Mouse (Mus musculus) heart, adult 2 months (tissue): ENCODE data around the gene Slc38a1. TPM values are rescaled to one million over a fixed set of nuclear protein-coding genes. Genes with fewer than 3 reads are reported as not detected.

Experiments used
- DNase-seq, 2 experiments: peaks; one replicate each; pipeline ENCODE4 v3.0.0; 2021
- H3K27ac ChIP-seq: fragments of 200-600 bp; 2 replicates; pipeline ENCODE4 v1.8.1; 2022
- H3K27me3 ChIP-seq: fragments of 200-500 bp; 2 replicates; pipeline ENCODE4 v1.6.1; 2012; ENCODE audit warnings: mild to moderate bottlenecking, low read length, inconsistent platforms, mixed read lengths; ENCODE audit not compliant: control insufficient read depth, insufficient read depth
- H3K36me3 ChIP-seq: fragments of 200-500 bp; 2 replicates; pipeline ENCODE4 v1.6.1; 2012; ENCODE audit warnings: low read length, inconsistent platforms; ENCODE audit not compliant: control insufficient read depth, insufficient read depth
- H3K4me1 ChIP-seq: fragments of 200-500 bp; 2 replicates; pipeline ENCODE4 v1.6.1; 2011; ENCODE audit warnings: low read length; ENCODE audit not compliant: control insufficient read depth, insufficient read depth
- H3K4me3 ChIP-seq: fragments of 200-600 bp; 2 replicates; pipeline ENCODE4 v1.8.1; 2022
- H3K79me2 ChIP-seq: fragments of 200-500 bp; replicated peaks from 2 replicates; pipeline ENCODE4 v1.6.1; 2012; ENCODE audit warnings: mild to moderate bottlenecking, inconsistent platforms, low read length, moderate library complexity, mixed read lengths; ENCODE audit not compliant: control insufficient read depth, insufficient read depth
- H3K9ac ChIP-seq: fragments of 200-500 bp; 2 replicates; pipeline ENCODE4 v1.6.1; 2012; ENCODE audit warnings: low read depth, mild to moderate bottlenecking, control low read depth, inconsistent platforms, low read length, mixed read lengths
- CTCF ChIP-seq: fragments of 200-600 bp; IDR thresholded peaks from 2 replicates; pipeline ENCODE4 v1.8.1; 2022; ENCODE audit warnings: antibody characterized with exemption, mild to moderate bottlenecking, moderate library complexity
- EP300 ChIP-seq: fragments of 200-500 bp; IDR thresholded peaks from 2 replicates; pipeline ENCODE4 v1.6.1; 2011; ENCODE audit warnings: low read depth, low read length, control low read depth; ENCODE audit not compliant: insufficient read depth
- POLR2A ChIP-seq: fragments of 200-500 bp; IDR thresholded peaks from 2 replicates; pipeline ENCODE4 v1.6.1; 2011; ENCODE audit warnings: mild to moderate bottlenecking, low read depth, low read length, control low read depth; ENCODE audit not compliant: insufficient read depth
- WGBS: fragments of 180-500 bp; shearing (Covaris S2); methylation state at CpG from one replicate; pipeline ENCODE4 v1.1.7; 2018; 5-methylcytosine and 5-hydroxymethylcytosine counted together
- intact Hi-C: fragments of 180-260 bp; cut with DNase I; formaldehyde crosslinking; loops from one replicate; pipeline ENCODE4 v1.15.1; 2025
- polyA plus RNA-seq: library from polyadenylated mRNA; depleted of rRNA; stranded (reverse); fragments of >200 nt; gene quantifications from 2 replicates; pipeline ENCODE4 v1.2.3, GENCODE M21; 2012
- total RNA-seq, 2 experiments: library from RNA; stranded (reverse); gene quantifications; 2 replicates each; pipeline ENCODE4 v1.2.3; 2021

The Slc38a1 gene
- total and polyA plus RNA-seq, 3 experiments, result 11.8 to 12.8 (median 12.7) TPM

- Histone ChIP-seq H3K4me3 (no peak overlapping the region), H3K9ac (no peak overlapping the region), H3K27ac (no peak overlapping the region), H3K4me1 (no peaks in the 10 kb centered on the region), H3K36me3 (no peaks in the 10 kb centered on the region; the same call in 1 of the 2 replicates), H3K27me3 (no peaks in the 10 kb centered on the region), H3K79me2 (no peaks in the 10 kb centered on the region)
- WGBS, result 74% methylated on average over 6 of the region's 6 CpGs
- TF ChIP-seq EP300 (no peak), POLR2A (no peak), CTCF (no peak)
- DNase-seq, result no peak
- intact Hi-C loops, result no loop called here
Measured at GRCm38 (mm10) chr15:96593457-96593856, 49.3 kb downstream of the Slc38a1 start.

- DNase-seq, result peak in 1 of 2 experiments; percentile 12
- Histone ChIP-seq H3K79me2 (no peaks in the 10 kb centered on the region), H3K36me3 (no peaks in the 10 kb centered on the region; the same call in 1 of the 2 replicates), H3K4me3 (no peak overlapping the region), H3K27ac (no peak overlapping the region), H3K9ac (no peak overlapping the region), H3K4me1 (no peaks in the 10 kb centered on the region), H3K27me3 (no peaks in the 10 kb centered on the region)
- TF ChIP-seq CTCF (no peak), POLR2A (no peak), EP300 (no peak)
- 73% methylated on average over 13 of the region's 13 CpGs for WGBS
- intact Hi-C loops, result no loop called here
Measured at GRCm38 (mm10) chr15:96592976-96593375, 49.7 kb downstream of the Slc38a1 start.

- H3K4me3 ChIP-seq, result no peak overlapping the region
- WGBS, result 57% methylated on average over 10 of the region's 10 CpGs
- intact Hi-C loops, result no loop called here
- peak in 1 of 2 experiments; percentile 17 for DNase-seq
- no peaks in the 10 kb centered on the region for H3K27me3 ChIP-seq
- no peaks in the 10 kb centered on the region; the same call in 1 of the 2 replicates for H3K36me3 ChIP-seq
- H3K79me2 ChIP-seq, result no peaks in the 10 kb centered on the region
- TF ChIP-seq POLR2A (no peak), CTCF (no peak), EP300 (no peak)
- no peaks in the 10 kb centered on the region for H3K4me1 ChIP-seq
- H3K9ac ChIP-seq, result no peak overlapping the region
- peak overlapping the region; percentile 53 for H3K27ac ChIP-seq
Measured at GRCm38 (mm10) chr15:96591876-96592417, 50.8 kb downstream of the Slc38a1 start.

- H3K27me3 ChIP-seq, result no peaks in the 10 kb centered on the region
- no peak for DNase-seq
- 96% methylated on average over 9 of the region's 9 CpGs for WGBS
- H3K79me2 ChIP-seq, result no peaks in the 10 kb centered on the region
- H3K36me3 ChIP-seq, result no peaks in the 10 kb centered on the region; the same call in 1 of the 2 replicates
- H3K4me3 ChIP-seq, result no peak overlapping the region
- intact Hi-C loops, result no loop called here
- H3K27ac ChIP-seq, result no peak overlapping the region
- TF ChIP-seq CTCF, result no peak
- no peak for TF ChIP-seq EP300
- TF ChIP-seq POLR2A, result no peak
- no peaks in the 10 kb centered on the region for H3K4me1 ChIP-seq
- no peak overlapping the region for H3K9ac ChIP-seq
Measured at GRCm38 (mm10) chr15:96588996-96589657, 53.6 kb downstream of the Slc38a1 start.

- H3K36me3 ChIP-seq, result no peaks in the 10 kb centered on the region; the same call in 1 of the 2 replicates
- no peak for DNase-seq
- intact Hi-C loops, result no loop called here
- TF ChIP-seq POLR2A, result no peak
- no peak for TF ChIP-seq EP300
- no peak for TF ChIP-seq CTCF
- 91% methylated on average over 8 of the region's 8 CpGs for WGBS
- no peak overlapping the region for H3K4me3 ChIP-seq
- no peak overlapping the region for H3K27ac ChIP-seq
- no peaks in the 10 kb centered on the region for H3K27me3 ChIP-seq
- H3K9ac ChIP-seq, result no peak overlapping the region
- H3K79me2 ChIP-seq, result no peaks in the 10 kb centered on the region
- no peaks in the 10 kb centered on the region for H3K4me1 ChIP-seq
Measured at GRCm38 (mm10) chr15:96587998-96588397, 54.7 kb downstream of the Slc38a1 start.

- DNase-seq, result peak in 1 of 2 experiments; percentile 16
- H3K27me3 ChIP-seq, result no peaks in the 10 kb centered on the region
- H3K36me3 ChIP-seq, result no peaks in the 10 kb centered on the region
- H3K4me3 ChIP-seq, result no peak overlapping the region
- intact Hi-C loops, result no loop called here
- H3K79me2 ChIP-seq, result no peaks in the 10 kb centered on the region
- 77% methylated on average over 15 of the region's 15 CpGs for WGBS
- H3K27ac ChIP-seq, result no peak overlapping the region
- no peak for TF ChIP-seq EP300
- H3K9ac ChIP-seq, result no peak overlapping the region
- no peaks in the 10 kb centered on the region for H3K4me1 ChIP-seq
Measured at GRCm38 (mm10) chr15:96583371-96584008, 59.2 kb downstream of the Slc38a1 start.
